Mouse (Mus musculus) forebrain, embryonic 15.5 days (tissue): Measurements from ENCODE around the gene Brd9. TPM values are rescaled to one million over a fixed set of nuclear protein-coding genes. Genes with fewer than 3 reads are reported as not detected.
A peak's percentile ranks its signal among the peaks of the same experiment; 100 is the strongest.

ENCODE experiments used
- ATAC-seq: fragments of 200-750 bp; cut with Nextera tagmentation; replicated peaks from 2 replicates; pipeline ENCODE4 v1.8.0; 2017; ENCODE audit warnings: mild to moderate bottlenecking, moderate TSS enrichment, moderate library complexity
- H3K27ac ChIP-seq: fragments of 300-500 bp; sonication (generic); replicated peaks from 2 replicates; pipeline ENCODE4 v1.5.1; 2015; ENCODE audit warnings: mild to moderate bottlenecking, inconsistent platforms
- H3K27me3 ChIP-seq: fragments of 300-500 bp; sonication (generic); 2 replicates; pipeline ENCODE4 v1.6.1; 2015; ENCODE audit warnings: inconsistent platforms
- H3K36me3 ChIP-seq: fragments of 300-500 bp; sonication (generic); 2 replicates; pipeline ENCODE4 v1.6.1; 2015; ENCODE audit warnings: mild to moderate bottlenecking, inconsistent platforms
- H3K4me1 ChIP-seq: fragments of 300-500 bp; sonication (generic); 2 replicates; pipeline ENCODE4 v1.6.1; 2015; ENCODE audit warnings: inconsistent platforms
- H3K4me2 ChIP-seq: fragments of 300-500 bp; sonication (generic); replicated peaks from 2 replicates; pipeline ENCODE4 v1.6.1; 2015; ENCODE audit warnings: mild to moderate bottlenecking, inconsistent platforms
- H3K4me3 ChIP-seq: fragments of 300-500 bp; sonication (generic); 2 replicates; pipeline ENCODE4 v1.5.1; 2015; ENCODE audit warnings: mild to moderate bottlenecking, inconsistent platforms
- H3K9ac ChIP-seq: fragments of 300-500 bp; sonication (generic); replicated peaks from 2 replicates; pipeline ENCODE4 v1.6.1; 2015; ENCODE audit warnings: mild to moderate bottlenecking, inconsistent platforms
- H3K9me3 ChIP-seq: fragments of 300-500 bp; sonication (generic); 2 replicates; pipeline ENCODE4 v1.6.1; 2016; ENCODE audit warnings: inconsistent platforms
- WGBS: fragments of 180-500 bp; shearing (Covaris S2); methylation state at CpG from one replicate; pipeline ENCODE4 v1.1.7; 2015; ENCODE audit warnings: mixed read lengths; 5-methylcytosine and 5-hydroxymethylcytosine counted together
- polyA plus RNA-seq: library from polyadenylated mRNA; unstranded; fragments of >200 nt; fragmentation: Nextera tagmentation; extraction: Ambion mirVana; gene quantifications from 2 replicates; pipeline ENCODE4 v1.2.1, GENCODE M21; 2015

Brd9 gene
- polyA plus RNA-seq, 1 experiment from 2014 or later: 98.0 TPM

- H3K36me3 ChIP-seq: peaks cover 94% of the 10 kb centered on the region
- H3K27me3 ChIP-seq: no peaks in the 10 kb centered on the region
- H3K4me3 ChIP-seq: no peak overlapping the region
- H3K9me3 ChIP-seq: no peaks in the 10 kb centered on the region
- 89% methylated on average over 1 of the region's 1 CpGs for WGBS
- no peak overlapping the region for H3K4me2 ChIP-seq
- ATAC-seq: no peak
- H3K9ac ChIP-seq: no peak overlapping the region
- H3K4me1 ChIP-seq: no peaks in the 10 kb centered on the region
- no peak overlapping the region; the same call in 1 of the 2 replicates for H3K27ac ChIP-seq
These were observed 16.0 kb downstream of the Brd9 start for GRCm38 (mm10) chr13:73953551-73954130.

- no peak overlapping the region for H3K27ac ChIP-seq
- H3K9ac ChIP-seq: no peak overlapping the region
- 69% methylated on average over 6 of the region's 6 CpGs for WGBS
- H3K27me3 ChIP-seq: no peaks in the 10 kb centered on the region
- ATAC-seq: no peak
- no peak overlapping the region for H3K4me3 ChIP-seq
- no peaks in the 10 kb centered on the region for H3K4me1 ChIP-seq
- no peak overlapping the region for H3K4me2 ChIP-seq
- H3K36me3 ChIP-seq: peaks cover 94% of the 10 kb centered on the region
- H3K9me3 ChIP-seq: no peaks in the 10 kb centered on the region
These were observed 17.1 kb downstream of the Brd9 start for GRCm38 (mm10) chr13:73954666-73955065.

- H3K4me2 ChIP-seq: no peak overlapping the region
- H3K36me3 ChIP-seq: peaks cover 94% of the 10 kb centered on the region
- H3K27me3 ChIP-seq: no peaks in the 10 kb centered on the region
- WGBS: 91% methylated on average over 5 of the region's 5 CpGs
- no peaks in the 10 kb centered on the region for H3K9me3 ChIP-seq
- H3K4me1 ChIP-seq: no peaks in the 10 kb centered on the region
- H3K9ac ChIP-seq: no peak overlapping the region
- no peak overlapping the region for H3K27ac ChIP-seq
- ATAC-seq: no peak
- no peak overlapping the region for H3K4me3 ChIP-seq
These were observed 17.9 kb downstream of the Brd9 start for GRCm38 (mm10) chr13:73955531-73955930.

GRCm38 (mm10) chr13:73960117-73960652, 22.6 kb downstream of the Brd9 start:
- Histone ChIP-seq H3K9me3 (no peaks in the 10 kb centered on the region), H3K4me1 (no peaks in the 10 kb centered on the region), H3K4me3 (no peak overlapping the region), H3K9ac (no peak overlapping the region), H3K27me3 (no peaks in the 10 kb centered on the region), H3K27ac (no peak overlapping the region), H3K4me2 (no peak overlapping the region), H3K36me3 (peaks cover 68% of the 10 kb centered on the region)
- 96% methylated on average over 10 of the region's 10 CpGs for WGBS
- ATAC-seq: no peak

- H3K4me3 ChIP-seq: no peak overlapping the region
- H3K4me2 ChIP-seq: no peak overlapping the region
- peaks cover 58% of the 10 kb centered on the region for H3K36me3 ChIP-seq
- H3K9ac ChIP-seq: no peak overlapping the region
- 90% methylated on average over 4 of the region's 4 CpGs for WGBS
- no peak for ATAC-seq
- H3K9me3 ChIP-seq: no peaks in the 10 kb centered on the region
- H3K4me1 ChIP-seq: no peaks in the 10 kb centered on the region
- H3K27ac ChIP-seq: no peak overlapping the region
- H3K27me3 ChIP-seq: no peaks in the 10 kb centered on the region
These were observed 23.6 kb downstream of the Brd9 start for GRCm38 (mm10) chr13:73961177-73961576.

- Histone ChIP-seq H3K27me3 (no peaks in the 10 kb centered on the region), H3K4me1 (no peaks in the 10 kb centered on the region), H3K36me3 (peaks cover 36% of the 10 kb centered on the region), H3K9ac (no peak within 1 kb of the TSS), H3K27ac (no peak within 1 kb of the TSS), H3K9me3 (no peaks in the 10 kb centered on the region), H3K4me2 (no peak within 1 kb of the TSS), H3K4me3 (no peak within 1 kb of the TSS)
- no peak for ATAC-seq
- WGBS: 88% methylated on average over 5 of the region's 5 CpGs
These were observed 25.9 kb downstream of the Brd9 start, which contains the start of gene Zdhhc11 for GRCm38 (mm10) chr13:73963551-73963950. Zdhhc11 (plus strand) TSS chr13:73963851.

- ATAC-seq: peak; percentile 91
- no peak overlapping the region for H3K27ac ChIP-seq
- H3K4me2 ChIP-seq: no peak overlapping the region
- no peak overlapping the region for H3K4me3 ChIP-seq
- 0 out of 2 replicates have a peak, but pooled peaks cover 2% of the 10 kb centered on the region for H3K4me1 ChIP-seq
- 49% methylated on average over 12 of the region's 12 CpGs for WGBS
- H3K9ac ChIP-seq: no peak overlapping the region
- H3K36me3 ChIP-seq: no peaks in the 10 kb centered on the region
- no peaks in the 10 kb centered on the region for H3K9me3 ChIP-seq
- H3K27me3 ChIP-seq: no peaks in the 10 kb centered on the region
These were observed 33.2 kb downstream of the Brd9 start for GRCm38 (mm10) chr13:73970545-73971448.

GRCm38 (mm10) chr13:73974523-73974922, 36.9 kb downstream of the Brd9 start:
- Histone ChIP-seq H3K4me3 (no peak overlapping the region), H3K4me2 (no peak overlapping the region), H3K9me3 (no peaks in the 10 kb centered on the region), H3K27ac (no peak overlapping the region), H3K9ac (no peak overlapping the region), H3K27me3 (no peaks in the 10 kb centered on the region), H3K36me3 (no peaks in the 10 kb centered on the region), H3K4me1 (0 out of 2 replicates have a peak, but pooled peaks cover 2% of the 10 kb centered on the region)
- no peak for ATAC-seq
- WGBS: 92% methylated on average over 3 of the region's 3 CpGs

- no peak for ATAC-seq
- Histone ChIP-seq H3K27me3 (no peaks in the 10 kb centered on the region), H3K36me3 (no peaks in the 10 kb centered on the region), H3K4me3 (no peak overlapping the region), H3K27ac (no peak overlapping the region), H3K9me3 (no peaks in the 10 kb centered on the region), H3K4me1 (no peaks in the 10 kb centered on the region), H3K4me2 (no peak overlapping the region), H3K9ac (no peak overlapping the region)
- 88% methylated on average over 5 of the region's 5 CpGs for WGBS
These were observed 39.3 kb downstream of the Brd9 start for GRCm38 (mm10) chr13:73976935-73977334.

- no peak overlapping the region for H3K4me3 ChIP-seq
- no peaks in the 10 kb centered on the region for H3K9me3 ChIP-seq
- no peaks in the 10 kb centered on the region for H3K27me3 ChIP-seq
- WGBS: 85% methylated on average over 5 of the region's 5 CpGs
- H3K4me2 ChIP-seq: no peak overlapping the region
- no peaks in the 10 kb centered on the region for H3K36me3 ChIP-seq
- no peak overlapping the region for H3K27ac ChIP-seq
- no peak overlapping the region for H3K9ac ChIP-seq
- ATAC-seq: no peak
- H3K4me1 ChIP-seq: no peaks in the 10 kb centered on the region
These were observed 52.7 kb downstream of the Brd9 start for GRCm38 (mm10) chr13:73990325-73990724.

- Histone ChIP-seq H3K9me3 (no peaks in the 10 kb centered on the region), H3K4me1 (no peaks in the 10 kb centered on the region), H3K27me3 (no peaks in the 10 kb centered on the region), H3K4me2 (no peak overlapping the region), H3K4me3 (no peak overlapping the region), H3K9ac (no peak overlapping the region), H3K36me3 (no peaks in the 10 kb centered on the region), H3K27ac (no peak overlapping the region)
- ATAC-seq: no peak
- 77% methylated on average over 2 of the region's 2 CpGs for WGBS
These were observed 53.1 kb downstream of the Brd9 start for GRCm38 (mm10) chr13:73990761-73991160.

GRCm38 (mm10) chr13:73991267-73991666, 53.7 kb downstream of the Brd9 start:
- Histone ChIP-seq H3K36me3 (no peaks in the 10 kb centered on the region), H3K4me1 (no peaks in the 10 kb centered on the region), H3K4me3 (no peak overlapping the region), H3K27ac (no peak overlapping the region), H3K9me3 (no peaks in the 10 kb centered on the region), H3K27me3 (no peaks in the 10 kb centered on the region), H3K9ac (no peak overlapping the region), H3K4me2 (no peak overlapping the region)
- no peak for ATAC-seq
- 85% methylated on average over 5 of the region's 5 CpGs for WGBS
